Mouse (Mus musculus): Measurements from ENCODE around the gene Vmn1r72. TPM values are rescaled to one million over a fixed set of nuclear protein-coding genes. Genes with fewer than 3 reads are reported as not detected.
"Not testable (repeated sequence)": the region's sequence is repeated elsewhere in the genome, so short reads cannot be mapped to it uniquely, and the experiment has no call there.

Vmn1r72 gene
- total RNA-seq (2021), result under 1 TPM in 1 of 2 experiments, not detected in 1; 0.05 TPM
- long read RNA-seq, experiment 1, result 0 reads
- long read RNA-seq, experiment 2, result 0 reads

- H3K4me3 ChIP-seq; H3K27ac ChIP-seq; intact Hi-C loops (cut with DNase I); DNase-seq (ENCODE audit: extremely low spot score in 1 of 2, low spot score in 2 of 2): not testable (repeated sequence)
Observed at GRCm38 (mm10) chr7:11680047-11680446, at the start of gene Vmn1r72. Gene Vmn1r72, minus strand, starts transcription at chr7:11680147.

DNA sequence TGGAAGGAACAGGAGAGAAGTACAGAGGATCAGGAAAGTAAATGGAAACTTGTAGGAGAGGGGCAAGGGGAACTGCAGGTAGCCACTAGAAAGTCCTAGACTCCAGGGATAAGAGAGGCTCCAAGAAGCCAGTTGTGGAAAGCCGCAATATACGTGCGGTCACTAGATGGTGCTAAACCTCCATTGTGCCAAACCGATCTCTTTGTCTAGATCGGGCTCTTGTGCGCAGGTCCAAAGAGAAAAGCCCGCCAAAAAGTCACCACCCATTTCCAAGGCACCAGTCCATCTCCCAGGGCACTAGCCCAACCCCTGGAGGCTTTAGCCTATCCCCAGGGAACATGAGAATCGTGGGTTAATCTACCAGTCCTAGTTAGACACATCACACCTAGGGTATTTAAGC is 62.9 kb downstream of the Vmn1r72 start:
- DNase-seq (ENCODE audit: extremely low spot score in 1 of 2, low spot score in 2 of 2); intact Hi-C loops (cut with DNase I); H3K27ac ChIP-seq; H3K4me3 ChIP-seq: not testable (repeated sequence)

Other genes with a start within 250 kb of the Vmn1r72 start
- not detected for gene Zscan4-ps2, start 165.8 kb downstream of the Vmn1r72 start, total RNA-seq (2021)
- not detected for gene Zscan4-ps3, start 70.8 kb downstream of the Vmn1r72 start, total RNA-seq (2021)
- not detected for gene Vmn1r73, start 50.1 kb upstream of the Vmn1r72 start, total RNA-seq (2021)
- not detected for gene Vmn1r74, start 153.8 kb upstream of the Vmn1r72 start, total RNA-seq (2021)
- not detected for gene Vmn1r75, start 194.5 kb upstream of the Vmn1r72 start, total RNA-seq (2021)

Measured in left cerebral cortex, adult 2 months (tissue).